Mouse (Mus musculus): ENCODE data around the gene Fbxo8. TPM values are rescaled to one million over a fixed set of nuclear protein-coding genes. Genes with fewer than 3 reads are reported as not detected.
A peak's percentile ranks its signal among the peaks of the same experiment; 100 is the strongest.

Gene Fbxo8
- total and polyA plus RNA-seq, 2 experiments from 2014 or later = 25.5 to 42.7 TPM

- no peak overlapping the region for H3K4me3 ChIP-seq (ENCODE audit: low read depth, low read length)
- H3K36me3 ChIP-seq (ENCODE audit: insufficient read depth) = peaks cover 13% of the 10 kb centered on the region; the same call in 1 of the 2 replicates
- H3K27me3 ChIP-seq (ENCODE audit: insufficient read depth, low read length) = no peaks in the 10 kb centered on the region
- WGBS = 92% methylated on average over 6 of the region's 6 CpGs
- no peak overlapping the region for H3K27ac ChIP-seq (ENCODE audit: low read depth, low read length)
- TF ChIP-seq CTCF (IDR thresholded peaks at IDR 0.05; ENCODE audit: low read depth) = no peak
- no peak for ATAC-seq
- DNase-seq = no peak
- no peaks in the 10 kb centered on the region for H3K9me3 ChIP-seq (ENCODE audit: low read length)
- H3K4me2 ChIP-seq (ENCODE audit: low read depth) = no peak overlapping the region
- H3K4me1 ChIP-seq (ENCODE audit: insufficient read depth) = no peaks in the 10 kb centered on the region
- no peak overlapping the region for H3K9ac ChIP-seq
Measured at GRCm38 (mm10) chr8:56528869-56529268, 22.0 kb upstream of the Fbxo8 start.

- peak; percentile 85 for TF ChIP-seq CTCF (IDR thresholded peaks at IDR 0.05; ENCODE audit: low read depth)
- H3K9ac ChIP-seq = no peak overlapping the region
- no peak overlapping the region for H3K4me2 ChIP-seq (ENCODE audit: low read depth)
- H3K9me3 ChIP-seq (ENCODE audit: low read length) = no peaks in the 10 kb centered on the region
- 4% methylated on average over 3 of the region's 3 CpGs for WGBS
- no peak overlapping the region for H3K27ac ChIP-seq (ENCODE audit: low read depth, low read length)
- no peak overlapping the region for H3K4me3 ChIP-seq (ENCODE audit: low read depth, low read length)
- H3K36me3 ChIP-seq (ENCODE audit: insufficient read depth) = peaks cover 13% of the 10 kb centered on the region; the same call in 1 of the 2 replicates
- no peaks in the 10 kb centered on the region for H3K4me1 ChIP-seq (ENCODE audit: insufficient read depth)
- no peaks in the 10 kb centered on the region for H3K27me3 ChIP-seq (ENCODE audit: insufficient read depth, low read length)
- ATAC-seq = peak; percentile 58
- DNase-seq = peak; percentile 79
Measured at GRCm38 (mm10) chr8:56530359-56530758, 20.5 kb upstream of the Fbxo8 start.

- ATAC-seq (no peak), DNase-seq (no peak)
- peaks cover 43% of the 10 kb centered on the region for H3K36me3 ChIP-seq (ENCODE audit: insufficient read depth)
- H3K9ac ChIP-seq = no peak overlapping the region
- 92% methylated on average over 7 of the region's 7 CpGs for WGBS
- no peak overlapping the region for H3K27ac ChIP-seq (ENCODE audit: low read depth, low read length)
- no peak for TF ChIP-seq CTCF (IDR thresholded peaks at IDR 0.05; ENCODE audit: low read depth)
- no peak overlapping the region for H3K4me3 ChIP-seq (ENCODE audit: low read depth, low read length)
- no peaks in the 10 kb centered on the region for H3K9me3 ChIP-seq (ENCODE audit: low read length)
- no peaks in the 10 kb centered on the region for H3K27me3 ChIP-seq (ENCODE audit: insufficient read depth, low read length)
- no peaks in the 10 kb centered on the region for H3K4me1 ChIP-seq (ENCODE audit: insufficient read depth)
- no peak overlapping the region for H3K4me2 ChIP-seq (ENCODE audit: low read depth)
Measured at GRCm38 (mm10) chr8:56540706-56541105, 10.2 kb upstream of the Fbxo8 start.

- Histone ChIP-seq H3K4me1 (ENCODE audit: insufficient read depth) (peaks cover 9% of the 10 kb centered on the region; the same call in 1 of the 2 replicates), H3K4me2 (ENCODE audit: low read depth) (no peak overlapping the region), H3K9me3 (ENCODE audit: low read length) (no peaks in the 10 kb centered on the region), H3K27me3 (ENCODE audit: insufficient read depth, low read length) (no peaks in the 10 kb centered on the region), H3K27ac (ENCODE audit: low read depth, low read length) (no peak overlapping the region), H3K9ac (no peak overlapping the region), H3K36me3 (ENCODE audit: insufficient read depth) (peaks cover 11% of the 10 kb centered on the region; the same call in 1 of the 2 replicates), H3K4me3 (ENCODE audit: low read depth, low read length) (no peak overlapping the region)
- TF ChIP-seq CTCF (IDR thresholded peaks at IDR 0.05; ENCODE audit: low read depth) = no peak
- DNase-seq (no peak), ATAC-seq (no peak)
- 94% methylated on average over 2 of the region's 2 CpGs for WGBS
Measured at GRCm38 (mm10) chr8:56547866-56548265, 3.0 kb upstream of the Fbxo8 start.

- Histone ChIP-seq H3K9me3 (ENCODE audit: low read length) (no peaks in the 10 kb centered on the region), H3K27ac (ENCODE audit: low read depth, low read length) (peak overlapping the region; percentile 91), H3K4me2 (ENCODE audit: low read depth) (peak overlapping the region; percentile 50), H3K27me3 (ENCODE audit: insufficient read depth, low read length) (no peaks in the 10 kb centered on the region), H3K4me3 (ENCODE audit: low read depth, low read length) (peak overlapping the region; percentile 81), H3K4me1 (ENCODE audit: insufficient read depth) (peaks cover 9% of the 10 kb centered on the region; the same call in 1 of the 2 replicates), H3K36me3 (ENCODE audit: insufficient read depth) (no peaks in the 10 kb centered on the region), H3K9ac (peak overlapping the region; percentile 72)
- TF ChIP-seq CTCF (IDR thresholded peaks at IDR 0.05; ENCODE audit: low read depth) = no peak
- ATAC-seq (peak; percentile 99), DNase-seq (peak; percentile 95)
- under 1% methylated on average over 28 of the region's 28 CpGs for WGBS
Measured at GRCm38 (mm10) chr8:56551361-56551852, 517 bp downstream of the Fbxo8 start.

- peak overlapping the region; percentile 81 for H3K4me3 ChIP-seq (ENCODE audit: low read depth, low read length)
- H3K36me3 ChIP-seq (ENCODE audit: insufficient read depth) = no peaks in the 10 kb centered on the region
- peak overlapping the region; percentile 50 for H3K4me2 ChIP-seq (ENCODE audit: low read depth)
- no peak for TF ChIP-seq CTCF (IDR thresholded peaks at IDR 0.05; ENCODE audit: low read depth)
- H3K27me3 ChIP-seq (ENCODE audit: insufficient read depth, low read length) = no peaks in the 10 kb centered on the region
- H3K27ac ChIP-seq (ENCODE audit: low read depth, low read length) = no peak overlapping the region
- ATAC-seq = no peak
- H3K9ac ChIP-seq = 0 out of 2 replicates have a peak overlapping the region, but pooled peaks have one; percentile 72
- no peak for DNase-seq
- no peaks in the 10 kb centered on the region for H3K9me3 ChIP-seq (ENCODE audit: low read length)
- peaks cover 9% of the 10 kb centered on the region; the same call in 1 of the 2 replicates for H3K4me1 ChIP-seq (ENCODE audit: insufficient read depth)
- WGBS = 25% methylated on average over 10 of the region's 10 CpGs
Measured at GRCm38 (mm10) chr8:56552045-56552444, 1.2 kb downstream of the Fbxo8 start.

- no peak overlapping the region for H3K27ac ChIP-seq (ENCODE audit: low read depth, low read length)
- no peaks in the 10 kb centered on the region for H3K27me3 ChIP-seq (ENCODE audit: insufficient read depth, low read length)
- ATAC-seq (no peak), DNase-seq (no peak)
- WGBS = 77% methylated on average over 5 of the region's 5 CpGs
- H3K9ac ChIP-seq = no peak overlapping the region
- no peak for TF ChIP-seq CTCF (IDR thresholded peaks at IDR 0.05; ENCODE audit: low read depth)
- peaks cover 9% of the 10 kb centered on the region; the same call in 1 of the 2 replicates for H3K4me1 ChIP-seq (ENCODE audit: insufficient read depth)
- H3K4me2 ChIP-seq (ENCODE audit: low read depth) = peak overlapping the region; percentile 50; the same call in 1 of the 2 replicates
- no peaks in the 10 kb centered on the region for H3K9me3 ChIP-seq (ENCODE audit: low read length)
- no peaks in the 10 kb centered on the region for H3K36me3 ChIP-seq (ENCODE audit: insufficient read depth)
- no peak overlapping the region for H3K4me3 ChIP-seq (ENCODE audit: low read depth, low read length)
Measured at GRCm38 (mm10) chr8:56552551-56553103, 1.7 kb downstream of the Fbxo8 start.
